Mouse (Mus musculus) retina, adult 2 months (tissue): ENCODE data around the gene Flii.

Experiments
- DNase-seq: peaks from one replicate; pipeline ENCODE4 v3.0.0-alpha.2; 2012; ENCODE audit warnings: low read depth, low spot score

Gene Flii

GRCm38 (mm10) chr11:60726601-60727391, at the start of gene Flii:
Flii (minus strand) TSS chr11:60727263.
- peak; percentile 56 for DNase-seq

GRCm38 (mm10) chr11:60776107-60776828, 49.2 kb upstream of the Flii start:
- no peak for DNase-seq

GRCm38 (mm10) chr11:60775578-60775977, 48.5 kb upstream of the Flii start:
- no peak for DNase-seq

- no peak for DNase-seq
These were observed 47.8 kb upstream of the Flii start for GRCm38 (mm10) chr11:60774841-60775240.

GRCm38 (mm10) chr11:60774158-60774689, 47.2 kb upstream of the Flii start:
- DNase-seq: no peak

GRCm38 (mm10) chr11:60772161-60772560, 45.1 kb upstream of the Flii start:
- no peak for DNase-seq

GRCm38 (mm10) chr11:60770776-60771175, 43.7 kb upstream of the Flii start:
- no peak for DNase-seq

- DNase-seq: no peak
These were observed 42.3 kb upstream of the Flii start for GRCm38 (mm10) chr11:60769322-60769721.

GRCm38 (mm10) chr11:60766969-60767368, 39.9 kb upstream of the Flii start:
- DNase-seq: no peak

GRCm38 (mm10) chr11:60761681-60762080, 34.6 kb upstream of the Flii start:
- no peak for DNase-seq

- DNase-seq: no peak
These were observed 28.5 kb upstream of the Flii start for GRCm38 (mm10) chr11:60755570-60755969.

GRCm38 (mm10) chr11:60740321-60740720, 13.3 kb upstream of the Flii start:
- no peak for DNase-seq

- DNase-seq: no peak
These were observed 10.4 kb upstream of the Flii start for GRCm38 (mm10) chr11:60737450-60737849.

GRCm38 (mm10) chr11:60736491-60736890, 9.4 kb upstream of the Flii start:
- DNase-seq: no peak

GRCm38 (mm10) chr11:60735191-60735590, 8.1 kb upstream of the Flii start:
- no peak for DNase-seq

- no peak for DNase-seq
These were observed 7.1 kb upstream of the Flii start for GRCm38 (mm10) chr11:60734206-60734605.

GRCm38 (mm10) chr11:60731251-60731650, 4.2 kb upstream of the Flii start:
- DNase-seq: no peak

- no peak for DNase-seq
These were observed 3.1 kb upstream of the Flii start for GRCm38 (mm10) chr11:60730169-60730568.

GRCm38 (mm10) chr11:60729217-60729641, 2.2 kb upstream of the Flii start:
- no peak for DNase-seq

- peak; percentile 85 for DNase-seq
These were observed 1.2 kb upstream of the Flii start, which contains the start of gene Mief2 for GRCm38 (mm10) chr11:60728260-60728761. Mief2 (plus strand) TSS chr11:60728398.

- DNase-seq: no peak
These were observed 503 bp upstream of the Flii start for GRCm38 (mm10) chr11:60727392-60728140.

- no peak for DNase-seq
These were observed 7.8 kb downstream of the Flii start for GRCm38 (mm10) chr11:60719263-60719662.
